Mouse (Mus musculus) midbrain, embryonic 11.5 days (tissue): ENCODE results near the gene Ccdc88c. TPM values are rescaled to one million over a fixed set of nuclear protein-coding genes. Genes with fewer than 3 reads are reported as not detected.

Experiments
- ATAC-seq: fragments of 200-750 bp; cut with Nextera tagmentation; 2 replicates; pipeline ENCODE4 v1.8.0; 2017; ENCODE audit warnings: moderate TSS enrichment, moderate library complexity; ENCODE audit not compliant: low FRiP score
- DNase-seq: peaks from one replicate; pipeline ENCODE4 v3.0.0; 2015; ENCODE audit warnings: low spot score; ENCODE audit errors: missing footprints
- H3K27ac ChIP-seq: fragments of 300-500 bp; sonication (generic); 2 replicates; pipeline ENCODE4 v1.5.1; 2014; ENCODE audit warnings: low read depth, low read length
- H3K27me3 ChIP-seq: fragments of 300-500 bp; sonication (generic); 2 replicates; pipeline ENCODE4 v1.6.1; 2014; ENCODE audit warnings: mild to moderate bottlenecking, low read length, moderate library complexity, mixed read lengths; ENCODE audit not compliant: control insufficient read depth, insufficient read depth
- H3K36me3 ChIP-seq: fragments of 300-500 bp; sonication (generic); 2 replicates; pipeline ENCODE4 v1.6.1; 2014; ENCODE audit warnings: mild to moderate bottlenecking, low read length, moderate library complexity, mixed read lengths; ENCODE audit not compliant: control insufficient read depth, insufficient read depth
- H3K4me1 ChIP-seq: fragments of 300-500 bp; sonication (generic); 2 replicates; pipeline ENCODE4 v1.6.1; 2014; ENCODE audit warnings: low read length; ENCODE audit not compliant: control insufficient read depth, insufficient read depth
- H3K4me2 ChIP-seq: fragments of 300-500 bp; sonication (generic); 2 replicates; pipeline ENCODE4 v1.6.1; 2014; ENCODE audit warnings: mild to moderate bottlenecking, moderate library complexity
- H3K4me3 ChIP-seq: fragments of 300-500 bp; sonication (generic); 2 replicates; pipeline ENCODE4 v1.5.1; 2014; ENCODE audit warnings: low read depth, low read length
- H3K9ac ChIP-seq: fragments of 300-500 bp; sonication (generic); 2 replicates; pipeline ENCODE4 v1.6.1; 2014; ENCODE audit warnings: low read length
- H3K9me3 ChIP-seq: fragments of 300-500 bp; sonication (generic); 2 replicates; pipeline ENCODE4 v1.6.1; 2016; ENCODE audit warnings: low read length; ENCODE audit not compliant: control insufficient read depth
- WGBS: fragments of 180-500 bp; shearing (Covaris S2); extraction: QIAGEN DNeasy Blood & Tissue Kit; methylation state at CpG from one replicate; pipeline ENCODE4 v1.1.7; 2014; 5-methylcytosine and 5-hydroxymethylcytosine counted together
- microRNA counts: library from miRNA; unstranded; fragments of <30 nt; microRNA quantifications from one replicate; lab custom pipeline; 2015
- microRNA-seq: library from miRNA; unstranded; fragments of <30 nt; microRNA quantifications from one replicate; pipeline ENCODE4, GENCODE M21; 2017
- polyA plus RNA-seq: library from polyadenylated mRNA; unstranded; fragments of >200 nt; fragmentation: Nextera tagmentation; extraction: Ambion mirVana; gene quantifications from 2 replicates; pipeline ENCODE4 v1.2.1, GENCODE M21; 2014

Gene Ccdc88c
- polyA plus RNA-seq, 1 experiment from 2014 or later: 11.0 TPM

- DNase-seq (no peak), ATAC-seq (no peak)
- H3K9me3 ChIP-seq: no peaks in the 10 kb centered on the region; the same call in 1 of the 2 replicates
- H3K27ac ChIP-seq: no peak overlapping the region
- H3K4me3 ChIP-seq: no peak overlapping the region
- H3K4me1 ChIP-seq: no peaks in the 10 kb centered on the region
- no peak overlapping the region for H3K9ac ChIP-seq
- no peaks in the 10 kb centered on the region for H3K27me3 ChIP-seq
- no peaks in the 10 kb centered on the region for H3K36me3 ChIP-seq
- H3K4me2 ChIP-seq: no peak overlapping the region
Measured at GRCm38 (mm10) chr12:100865072-100865471, 163.8 kb downstream of the Ccdc88c start.

DNA sequence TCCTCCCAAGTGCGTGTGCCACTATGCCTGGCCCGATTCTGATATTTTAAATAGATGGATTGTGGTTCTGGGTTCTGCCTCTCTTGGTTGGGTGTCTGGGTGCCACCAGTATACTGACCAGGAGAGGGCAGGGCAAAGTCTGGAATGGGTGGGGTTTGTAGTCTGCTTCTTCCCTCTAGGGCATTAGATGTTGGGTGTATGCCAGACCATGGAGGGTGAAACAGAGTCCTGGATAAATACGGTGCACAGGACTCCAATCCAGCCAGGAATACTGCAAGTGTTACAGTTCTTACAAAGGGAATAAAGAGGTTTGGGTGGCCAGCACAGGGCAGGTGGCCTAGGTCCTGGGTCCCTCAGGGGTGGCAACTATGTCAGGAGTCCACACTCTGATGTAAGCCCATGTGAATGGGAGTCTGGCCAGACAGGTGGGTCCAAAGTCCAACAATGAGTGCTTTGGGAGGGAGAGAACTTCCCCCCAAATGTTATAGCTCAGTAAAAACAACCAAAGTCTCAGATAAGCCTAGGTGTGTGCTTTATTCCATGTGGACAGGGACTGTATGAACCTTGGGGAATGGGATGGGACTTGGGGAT, 165.9 kb downstream of the Ccdc88c start:
- no peak overlapping the region for H3K4me2 ChIP-seq
- no peak overlapping the region for H3K9ac ChIP-seq
- DNase-seq (no peak), ATAC-seq (no peak)
- H3K36me3 ChIP-seq: no peaks in the 10 kb centered on the region
- H3K4me1 ChIP-seq: no peaks in the 10 kb centered on the region
- no peaks in the 10 kb centered on the region for H3K9me3 ChIP-seq
- no peak overlapping the region for H3K4me3 ChIP-seq
- WGBS: 91% methylated on average over 3 of the region's 3 CpGs
- no peaks in the 10 kb centered on the region for H3K27me3 ChIP-seq
- H3K27ac ChIP-seq: no peak overlapping the region

DNA sequence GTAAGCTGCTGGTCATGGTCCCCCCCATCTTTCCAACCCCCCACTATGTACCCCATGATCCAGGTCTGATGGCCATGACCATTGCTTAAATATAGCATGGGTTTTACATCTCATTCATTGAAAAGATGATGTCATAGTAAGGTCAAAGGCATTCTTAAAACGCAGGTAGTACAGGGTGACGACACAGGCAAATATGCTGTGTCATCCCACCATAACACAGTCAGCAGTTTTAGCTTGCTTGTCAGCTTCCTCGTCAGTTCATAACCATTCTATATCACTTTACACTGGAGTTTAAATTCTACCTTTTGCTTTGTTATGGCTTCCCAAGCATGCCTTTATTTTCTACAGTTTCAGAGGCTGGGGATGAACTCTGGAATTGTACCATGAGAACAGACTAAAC, 166.6 kb downstream of the Ccdc88c start:
- no peak overlapping the region for H3K4me2 ChIP-seq
- no peaks in the 10 kb centered on the region for H3K36me3 ChIP-seq
- H3K27ac ChIP-seq: no peak overlapping the region
- H3K9me3 ChIP-seq: no peaks in the 10 kb centered on the region
- H3K4me3 ChIP-seq: no peak overlapping the region
- H3K27me3 ChIP-seq: no peaks in the 10 kb centered on the region
- H3K4me1 ChIP-seq: no peaks in the 10 kb centered on the region
- H3K9ac ChIP-seq: no peak overlapping the region
- no peak for DNase-seq
- WGBS: 84% methylated on average over 3 of the region's 3 CpGs
- no peak for ATAC-seq

MicroRNAs within 50 kb of the gene (microRNA counts, 519-probe panel; counts per million panel counts)
- microRNA mmu-miR-1190 (lab: Ali Mortazavi, UCI): not detected

Small RNA genes lying within 50 kb of the gene (microRNA-seq; reads per million reads assigned to microRNA genes)
- gene Mir1190: not detected

Other genes starting within 250 kb of the Ccdc88c start
- gene Dglucy, start 250.0 kb downstream of the Ccdc88c start, polyA plus RNA-seq: 0.23 and 0.44 TPM in 2 replicates
- 0.10 TPM in 1 of 2 replicates, not detected in the other for gene Gpr68, start 120.9 kb downstream of the Ccdc88c start, polyA plus RNA-seq
- 68.5 and 71.3 TPM in 2 replicates for gene Ppp4r3a, start 54.6 kb upstream of the Ccdc88c start, polyA plus RNA-seq